Mouse (Mus musculus) spleen, adult 2 months (tissue): ENCODE measurements around the gene Oxtr.

Experiments used
- CTCF ChIP-seq: fragments of 200-500 bp; IDR thresholded peaks from 2 replicates; pipeline ENCODE4 v1.5.1; 2011; ENCODE audit warnings: mild to moderate bottlenecking, inconsistent platforms; ENCODE audit not compliant: insufficient read depth, insufficient read length, insufficient replicate concordance; ENCODE audit errors: extremely low read depth
- POLR2A ChIP-seq: fragments of 200-500 bp; IDR thresholded peaks from 2 replicates; pipeline ENCODE4 v1.6.1; 2011; ENCODE audit warnings: low read depth, low read length, inconsistent platforms

DNA sequence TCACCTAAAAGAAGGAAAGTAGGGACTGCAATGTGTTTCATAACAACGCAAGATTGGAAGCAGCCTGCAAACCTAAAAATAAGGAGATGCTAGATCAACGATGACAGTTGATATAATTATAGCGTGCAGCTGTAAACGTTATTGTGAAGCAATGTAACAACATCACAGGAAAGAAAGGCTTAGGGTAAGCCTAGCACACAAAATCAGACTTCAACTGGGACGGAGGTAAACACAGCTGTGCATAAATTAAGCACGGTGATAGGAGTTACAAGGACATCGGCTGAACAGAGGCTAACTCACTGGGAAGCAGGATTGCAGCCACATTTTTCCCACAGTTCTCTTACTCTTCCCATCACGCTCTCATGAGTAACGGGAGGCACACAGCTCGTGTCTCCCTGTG, 34.7 kb upstream of the Oxtr start:
- TF ChIP-seq CTCF (no peak), POLR2A (no peak)
